Mouse (Mus musculus) C2C12 (cell line): ENCODE data around the gene Rslcan18.

Source experiments
- CEBPB ChIP-seq: IDR thresholded peaks from one replicate; pipeline ENCODE4 v1.6.1; 2011; ENCODE audit warnings: low read depth, mild to moderate bottlenecking, control low read depth, moderate library complexity
- CTCF ChIP-seq: IDR thresholded peaks from one replicate; pipeline ENCODE4 v1.5.1; 2011; ENCODE audit not compliant: control insufficient read depth, insufficient read depth, insufficient read length
- FOSL1 ChIP-seq: IDR thresholded peaks from one replicate; pipeline ENCODE4 v1.8.0; 2011; ENCODE audit warnings: mild to moderate bottlenecking, low read length; ENCODE audit not compliant: poor library complexity, insufficient read depth, severe bottlenecking
- MYOD1 ChIP-seq: IDR thresholded peaks from one replicate; pipeline ENCODE4 v1.6.1; 2011; ENCODE audit warnings: low read depth; ENCODE audit not compliant: control insufficient read depth, insufficient read length
- MYOG ChIP-seq: IDR thresholded peaks from one replicate; pipeline ENCODE4 v1.6.1; 2011; ENCODE audit not compliant: control insufficient read depth, insufficient read length; ENCODE audit errors: extremely low read depth
- USF1 ChIP-seq: IDR thresholded peaks from one replicate; pipeline ENCODE4 v1.6.1; 2011; ENCODE audit warnings: low read depth, mild to moderate bottlenecking, control low read depth, moderate library complexity

DNA sequence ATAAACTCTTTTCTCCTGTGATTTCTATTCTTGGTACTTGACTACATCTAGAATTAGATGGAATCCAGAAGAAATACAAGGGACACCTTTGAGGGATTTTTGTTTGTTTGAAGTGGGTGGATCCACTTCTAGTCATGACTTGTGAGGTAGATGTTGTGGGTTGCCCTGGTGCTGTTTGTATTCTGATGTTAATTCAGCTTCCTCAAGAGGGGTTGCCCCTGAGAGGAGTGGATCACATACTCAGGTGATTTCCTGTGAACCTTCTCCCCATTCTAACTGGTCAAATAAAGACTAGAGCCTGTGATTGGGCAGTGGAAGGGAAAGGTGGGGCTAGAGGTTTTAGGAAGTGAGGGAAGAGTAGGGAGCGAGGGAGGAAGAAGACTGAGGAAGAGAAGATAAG lies 34.1 kb downstream of the Rslcan18 start:
- TF ChIP-seq CTCF (no peak), USF1 (no peak), CEBPB (no peak), FOSL1 (no peak), MYOG (no peak), MYOD1 (no peak)
